Mouse (Mus musculus): Measurements from ENCODE around the gene Cpsf4l.

GRCm38 (mm10) chr11:113658763-113659162 is 51.1 kb downstream of the Cpsf4l start:
- TF ChIP-seq CTCF (IDR thresholded peaks at IDR 0.05; ENCODE audit: borderline replicate concordance, extremely low read depth, insufficient read depth, insufficient read length) = no peak
- TF ChIP-seq POLR2A (IDR thresholded peaks at IDR 0.05; ENCODE audit: borderline replicate concordance, extremely low read depth, insufficient read depth, insufficient read length, poor library complexity, severe bottlenecking) = no peak

All from brain, embryonic 14.5 days (tissue).